Mouse (Mus musculus) kidney, adult 2 months (tissue): ENCODE data around the gene Gm8439.

Experiments used
- CTCF ChIP-seq: fragments of 200-500 bp; conservative IDR thresholded peaks from 2 replicates; pipeline ENCODE4 v1.5.1; 2011; ENCODE audit warnings: low read depth, mild to moderate bottlenecking, control low read depth, low read length, moderate library complexity, mixed read lengths; ENCODE audit not compliant: insufficient read depth, insufficient read length
- POLR2A ChIP-seq: fragments of 200-500 bp; IDR thresholded peaks from one replicate; pipeline ENCODE4 v1.6.1; 2011; ENCODE audit warnings: low read depth, low read length, control low read depth

DNA sequence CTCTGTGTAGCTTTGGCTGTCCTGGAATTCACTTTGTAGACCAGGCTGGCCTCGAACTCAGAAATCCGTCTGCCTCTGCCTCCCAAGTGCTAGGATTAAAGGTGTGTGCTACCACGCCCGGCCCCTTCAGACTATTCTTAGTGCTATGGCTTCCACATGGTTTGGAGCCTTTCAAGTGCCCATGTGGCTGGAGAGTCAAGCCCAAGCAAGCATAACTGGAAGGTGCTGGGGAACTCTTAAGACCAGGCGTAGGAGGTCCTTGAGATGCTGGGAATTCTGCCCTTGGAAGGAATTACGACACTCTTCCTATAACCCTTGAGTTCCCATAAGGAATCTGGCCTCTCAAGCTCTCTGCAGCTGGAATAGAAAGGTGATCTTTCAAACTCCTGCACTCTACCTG lies 32.0 kb upstream of the Gm8439 start:
- TF ChIP-seq CTCF (no peak), POLR2A (no peak)
